In the genomic region with DNA sequence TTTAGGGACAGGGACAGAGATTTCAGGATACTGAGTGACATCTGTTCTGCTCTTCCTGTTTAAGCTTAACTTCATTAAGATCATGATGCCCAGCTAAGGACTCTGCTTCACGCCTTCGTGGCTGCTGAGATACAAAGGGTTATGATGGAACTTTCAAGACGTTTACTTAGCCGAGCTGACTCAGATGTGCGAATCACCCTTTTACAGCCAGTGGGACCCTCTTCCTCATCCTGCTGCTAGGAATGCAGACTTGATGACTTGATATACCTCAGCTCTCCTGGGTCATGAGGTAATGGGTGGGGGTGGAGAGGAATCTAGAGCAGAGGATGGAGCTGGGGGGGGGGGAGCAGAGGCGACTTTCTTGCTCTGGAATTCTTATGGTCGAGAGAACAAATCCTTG, we compare ENCODE assay signal across 19 mouse cellular contexts. TPM values are rescaled to one million over a fixed set of nuclear protein-coding genes. Genes with fewer than 3 reads are reported as not detected.
DNase-seq lines count a peak whose midpoint lies in the region; ATAC-seq and TF ChIP-seq lines count a peak whose summit lies in the region.
"Had no signal": no experiment of that assay in that cellular context is flagged by ENCODE, and none has a peak within 500 bp of the region (broad histone marks: within the 10 kb centered on the region; RNA-seq: fewer than 3 reads in every experiment).

No protein-coding gene starts in this region.

- TF ChIP-seq EP300 in stomach, postnatal 0 days (optimal IDR thresholded peaks at IDR 0.05), result no peak

- TF ChIP-seq CTCF in intestine, postnatal 0 days (IDR thresholded peaks at IDR 0.05; ENCODE audit: low read depth), result no peak
- no peak for TF ChIP-seq CTCF in stomach, postnatal 0 days (IDR thresholded peaks at IDR 0.05; ENCODE audit: low read depth)

- 30% methylated on average over 7 of the region's 7 CpGs for WGBS in intestine, embryonic 15.5 days
- WGBS in intestine, postnatal 0 days, result 38% methylated on average over 7 of the region's 7 CpGs
- WGBS in midbrain, embryonic 11.5 days, result 73% methylated on average over 7 of the region's 7 CpGs
- 76% methylated on average over 7 of the region's 7 CpGs for WGBS in midbrain, embryonic 14.5 days
- WGBS in embryonic facial prominence, embryonic 14.5 days, result 46% methylated on average over 7 of the region's 7 CpGs
- WGBS in stomach, postnatal 0 days, result 30% methylated on average over 7 of the region's 7 CpGs

- H3K36me3 ChIP-seq in intestine, embryonic 15.5 days, result no peaks in the 10 kb centered on the region
- H3K36me3 ChIP-seq in intestine, postnatal 0 days (ENCODE audit: control insufficient read depth, insufficient read depth), result no peaks in the 10 kb centered on the region
- no peaks in the 10 kb centered on the region for H3K36me3 ChIP-seq in midbrain, embryonic 11.5 days (ENCODE audit: control insufficient read depth, insufficient read depth, low read length)
- no peaks in the 10 kb centered on the region for H3K36me3 ChIP-seq in midbrain, embryonic 14.5 days (ENCODE audit: control insufficient read depth, insufficient read depth, low read length)
- H3K36me3 ChIP-seq in embryonic facial prominence, embryonic 14.5 days (ENCODE audit: control insufficient read depth, insufficient read depth, low read length), result no peaks in the 10 kb centered on the region
- no peaks in the 10 kb centered on the region for H3K36me3 ChIP-seq in stomach, postnatal 0 days (ENCODE audit: control insufficient read depth, insufficient read depth, low read length)
- H3K36me3 ChIP-seq: hindbrain, embryonic 15.5 days; limb, embryonic 15.5 days; midbrain, embryonic 12.5 days had no signal

- H3K27ac ChIP-seq in intestine, embryonic 15.5 days, result 0 out of 2 replicates have a peak overlapping the region, but pooled peaks have one; percentile 84
- no peak overlapping the region for H3K27ac ChIP-seq in intestine, postnatal 0 days (ENCODE audit: low read depth, low read length)
- H3K27ac ChIP-seq in midbrain, embryonic 11.5 days (ENCODE audit: low read depth, low read length), result no peak overlapping the region
- no peak overlapping the region for H3K27ac ChIP-seq in midbrain, embryonic 14.5 days (replicated peaks; ENCODE audit: low read depth, low read length)
- no peak overlapping the region for H3K27ac ChIP-seq in embryonic facial prominence, embryonic 14.5 days (replicated peaks; ENCODE audit: low read depth, low read length)
- H3K27ac ChIP-seq in stomach, postnatal 0 days (replicated peaks), result peak overlapping the region; percentile 72

- no peak overlapping the region for H3K9ac ChIP-seq in intestine, embryonic 15.5 days
- no peak overlapping the region for H3K9ac ChIP-seq in intestine, postnatal 0 days (ENCODE audit: low read depth, low read length)
- H3K9ac ChIP-seq in midbrain, embryonic 11.5 days (ENCODE audit: low read length), result no peak overlapping the region
- no peak overlapping the region for H3K9ac ChIP-seq in midbrain, embryonic 14.5 days (replicated peaks; ENCODE audit: low read length)
- no peak overlapping the region for H3K9ac ChIP-seq in embryonic facial prominence, embryonic 14.5 days (ENCODE audit: low read depth, low read length)
- no peak overlapping the region for H3K9ac ChIP-seq in stomach, postnatal 0 days (ENCODE audit: low read length)
- H3K9ac ChIP-seq: hindbrain, embryonic 15.5 days; limb, embryonic 15.5 days; midbrain, embryonic 12.5 days had no signal

- H3K9me3 ChIP-seq in intestine, embryonic 15.5 days, result no peaks in the 10 kb centered on the region
- H3K9me3 ChIP-seq in intestine, postnatal 0 days (ENCODE audit: control insufficient read depth), result no peaks in the 10 kb centered on the region
- H3K9me3 ChIP-seq in midbrain, embryonic 11.5 days (ENCODE audit: control insufficient read depth, low read length), result no peaks in the 10 kb centered on the region
- H3K9me3 ChIP-seq in midbrain, embryonic 14.5 days (ENCODE audit: control insufficient read depth, low read length), result no peaks in the 10 kb centered on the region
- H3K9me3 ChIP-seq in embryonic facial prominence, embryonic 14.5 days (ENCODE audit: control insufficient read depth, low read length), result no peaks in the 10 kb centered on the region
- H3K9me3 ChIP-seq in stomach, postnatal 0 days (ENCODE audit: control insufficient read depth, low read length), result no peaks in the 10 kb centered on the region
- H3K9me3 ChIP-seq: hindbrain, embryonic 15.5 days; limb, embryonic 15.5 days; midbrain, embryonic 12.5 days had no signal

- H3K4me2 ChIP-seq in intestine, embryonic 15.5 days (replicated peaks), result no peak overlapping the region
- no peak overlapping the region for H3K4me2 ChIP-seq in intestine, postnatal 0 days (replicated peaks; ENCODE audit: low read depth)
- no peak overlapping the region for H3K4me2 ChIP-seq in midbrain, embryonic 11.5 days
- H3K4me2 ChIP-seq in midbrain, embryonic 14.5 days (ENCODE audit: low read length), result no peak overlapping the region
- H3K4me2 ChIP-seq in embryonic facial prominence, embryonic 14.5 days (ENCODE audit: low read depth, low read length), result no peak overlapping the region
- no peak overlapping the region for H3K4me2 ChIP-seq in stomach, postnatal 0 days (replicated peaks; ENCODE audit: low read depth)
- H3K4me2 ChIP-seq: hindbrain, embryonic 15.5 days; limb, embryonic 15.5 days; midbrain, embryonic 12.5 days had no signal

- peak; percentile 30; the same call in 1 of the 2 replicates for ATAC-seq in intestine, embryonic 15.5 days
- ATAC-seq in intestine, postnatal 0 days, result no peak
- ATAC-seq in midbrain, embryonic 11.5 days (ENCODE audit: low FRiP score), result no peak
- ATAC-seq in midbrain, embryonic 14.5 days (ENCODE audit: low FRiP score, low TSS enrichment), result no peak
- no peak for ATAC-seq in embryonic facial prominence, embryonic 14.5 days (ENCODE audit: low read depth)
- no peak for ATAC-seq in stomach, postnatal 0 days (ENCODE audit: low FRiP score, low TSS enrichment)
- ATAC-seq in granulocyte monocyte progenitor cell, adult 5-6 weeks (replicated peaks; ENCODE audit: poor library complexity, severe bottlenecking), result no peak
- ATAC-seq: forebrain, embryonic 14.5 days had no signal

- peaks cover 48% of the 10 kb centered on the region for H3K4me1 ChIP-seq in intestine, embryonic 15.5 days (replicated peaks)
- H3K4me1 ChIP-seq in intestine, postnatal 0 days (replicated peaks; ENCODE audit: control insufficient read depth, insufficient read depth, low read length), result 0 out of 2 replicates have a peak, but pooled peaks cover 22% of the 10 kb centered on the region
- H3K4me1 ChIP-seq in midbrain, embryonic 11.5 days (ENCODE audit: control insufficient read depth, insufficient read depth, low read length), result peaks cover 14% of the 10 kb centered on the region
- peaks cover 44% of the 10 kb centered on the region for H3K4me1 ChIP-seq in midbrain, embryonic 14.5 days (ENCODE audit: control insufficient read depth, insufficient read depth, low read length)
- peaks cover 47% of the 10 kb centered on the region for H3K4me1 ChIP-seq in embryonic facial prominence, embryonic 14.5 days (ENCODE audit: control insufficient read depth, insufficient read depth, low read length)
- H3K4me1 ChIP-seq in stomach, postnatal 0 days (replicated peaks; ENCODE audit: control insufficient read depth, insufficient read depth), result peaks cover 23% of the 10 kb centered on the region

- DNase-seq in midbrain, embryonic 11.5 days (ENCODE audit: low spot score, missing footprints), result peak; percentile 79
- no peak for DNase-seq in midbrain, embryonic 14.5 days
- DNase-seq in embryonic facial prominence, embryonic 14.5 days (ENCODE audit: low spot score), result peak; percentile 25
- no peak for DNase-seq in stomach, postnatal 0 days (ENCODE audit: low spot score)
- no peak for DNase-seq in urinary bladder, postnatal 36 days (ENCODE audit: low spot score in 2 of 2)
- DNase-seq: cerebellum, adult 9-10 months; kidney, postnatal 14 days; layer of hippocampus, adult 9-11 months; lung, postnatal 4 days; thymus, postnatal 25 days had no signal

- H3K27me3 ChIP-seq in intestine, embryonic 15.5 days (replicated peaks), result no peaks in the 10 kb centered on the region
- no peaks in the 10 kb centered on the region for H3K27me3 ChIP-seq in intestine, postnatal 0 days (replicated peaks; ENCODE audit: control insufficient read depth, insufficient read depth, low read length)
- H3K27me3 ChIP-seq in midbrain, embryonic 11.5 days (ENCODE audit: control insufficient read depth, insufficient read depth, low read length), result no peaks in the 10 kb centered on the region
- no peaks in the 10 kb centered on the region for H3K27me3 ChIP-seq in midbrain, embryonic 14.5 days (ENCODE audit: control insufficient read depth, insufficient read depth, low read length)
- H3K27me3 ChIP-seq in embryonic facial prominence, embryonic 14.5 days (replicated peaks; ENCODE audit: control insufficient read depth, insufficient read depth, low read length), result no peaks in the 10 kb centered on the region
- H3K27me3 ChIP-seq in stomach, postnatal 0 days (ENCODE audit: control insufficient read depth, insufficient read depth, low read length), result no peaks in the 10 kb centered on the region
- H3K27me3 ChIP-seq: hindbrain, embryonic 15.5 days; limb, embryonic 15.5 days; midbrain, embryonic 12.5 days had no signal

- no peak overlapping the region for H3K4me3 ChIP-seq in intestine, embryonic 15.5 days (replicated peaks)
- H3K4me3 ChIP-seq in intestine, postnatal 0 days (ENCODE audit: low read depth, low read length), result no peak overlapping the region
- no peak overlapping the region for H3K4me3 ChIP-seq in midbrain, embryonic 11.5 days (ENCODE audit: low read depth, low read length)
- H3K4me3 ChIP-seq in midbrain, embryonic 14.5 days (replicated peaks; ENCODE audit: low read depth, low read length), result no peak overlapping the region
- H3K4me3 ChIP-seq in embryonic facial prominence, embryonic 14.5 days (ENCODE audit: low read depth, low read length), result no peak overlapping the region
- no peak overlapping the region for H3K4me3 ChIP-seq in stomach, postnatal 0 days (ENCODE audit: low read depth, low read length)
- H3K4me3 ChIP-seq: erythroblast, embryonic 14.5 days; hindbrain, embryonic 15.5 days; limb, embryonic 15.5 days; midbrain, embryonic 12.5 days; myocyte had no signal

RNA-seq across cellular contexts. Expression of gene Srp9, which starts 33.3 kb away (rescaled TPM):
- 144 and 173 TPM in 2 replicates for polyA plus RNA-seq in intestine, embryonic 15.5 days (2015; fragmentation: Nextera tagmentation; extraction: Ambion mirVana)
- polyA plus RNA-seq in intestine, postnatal 0 days (2015; fragmentation: Nextera tagmentation; extraction: Ambion mirVana), result 208 and 218 TPM in 2 replicates
- polyA plus RNA-seq in midbrain, embryonic 11.5 days (2014; fragmentation: Nextera tagmentation; extraction: Ambion mirVana), result 158 and 189 TPM in 2 replicates
- polyA plus RNA-seq in midbrain, embryonic 14.5 days (2014; fragmentation: Nextera tagmentation; extraction: Ambion mirVana), result 151 and 155 TPM in 2 replicates
- polyA plus RNA-seq in embryonic facial prominence, embryonic 14.5 days (2014; fragmentation: Nextera tagmentation; extraction: Ambion mirVana), result 166 and 175 TPM in 2 replicates
- 206 and 215 TPM in 2 replicates for polyA plus RNA-seq in stomach, postnatal 0 days (2015; fragmentation: Nextera tagmentation; extraction: Ambion mirVana)
- 147 and 167 TPM in 2 replicates for total RNA-seq in granulocyte monocyte progenitor cell, adult 5-6 weeks (2014; fragmentation: Nextera tagmentation)
- 168 and 203 TPM in 2 replicates for total RNA-seq in granulocyte monocyte progenitor cell, adult 5-6 weeks (2017)

Comparison
In these comparisons a context has a peak if more than half of its experiments do, and no peak if none do; other contexts are left out.
1. H3K27ac ChIP-seq: peak in intestine, embryonic 15.5 days (single experiment) and stomach, postnatal 0 days (single experiment); none in intestine, postnatal 0 days (single experiment), midbrain, embryonic 11.5 days (single experiment), midbrain, embryonic 14.5 days (single experiment) and embryonic facial prominence, embryonic 14.5 days (single experiment).
2. DNase-seq: peak in midbrain, embryonic 11.5 days (single experiment) and embryonic facial prominence, embryonic 14.5 days (single experiment); none in midbrain, embryonic 14.5 days (single experiment), stomach, postnatal 0 days (single experiment) and urinary bladder, postnatal 36 days (0 of 2).